Comparison of ENCODE assay signal across 8 mouse cellular contexts in genomic region chr12:55491516-55492183, GRCm38 (mm10). TPM values are rescaled to one million over a fixed set of nuclear protein-coding genes. Genes with fewer than 3 reads are reported as not detected.
DNase-seq lines count a peak whose midpoint lies in the region; ATAC-seq and TF ChIP-seq lines count a peak whose summit lies in the region.

No protein-coding gene starts in this region.

- WGBS in embryonic facial prominence, embryonic 13.5 days, result 2% methylated on average over 29 of the region's 57 CpGs
- WGBS in heart, adult 2 months, result under 1% methylated on average over 41 of the region's 57 CpGs
- 1% methylated on average over 36 of the region's 57 CpGs for WGBS in limb, embryonic 13.5 days
- 2% methylated on average over 36 of the region's 57 CpGs for WGBS in midbrain, embryonic 15.5 days

- intact Hi-C loops in heart, adult 2 months (cut with DNase I), result loop anchor here (1.0 kb wide), 3 partner anchors 18 to 93 kb away; no protein-coding TSS in a partner anchor

- H3K4me1 ChIP-seq in embryonic facial prominence, embryonic 13.5 days, result peaks cover 35% of the 10 kb centered on the region
- peaks cover 19% of the 10 kb centered on the region for H3K4me1 ChIP-seq in heart, adult 2 months (ENCODE audit: control insufficient read depth, insufficient read depth, low read length)
- H3K4me1 ChIP-seq in limb, embryonic 13.5 days, result peaks cover 46% of the 10 kb centered on the region
- H3K4me1 ChIP-seq in midbrain, embryonic 15.5 days, result peaks cover 25% of the 10 kb centered on the region

- peak; percentile 30 for TF ChIP-seq CTCF in heart, adult 2 months (IDR thresholded peaks at IDR 0.05)

- peak; percentile 83 for ATAC-seq in embryonic facial prominence, embryonic 13.5 days (ENCODE audit: insufficient number of reproducible peaks, insufficient read depth, low FRiP score, low TSS enrichment, low read depth)
- ATAC-seq in limb, embryonic 13.5 days (ENCODE audit: low FRiP score, low read depth), result peak; percentile 82
- ATAC-seq in midbrain, embryonic 15.5 days (replicated peaks), result peak; percentile 89

- H3K9me3 ChIP-seq in embryonic facial prominence, embryonic 13.5 days, result no peaks in the 10 kb centered on the region
- no peaks in the 10 kb centered on the region for H3K9me3 ChIP-seq in limb, embryonic 13.5 days
- H3K9me3 ChIP-seq in midbrain, embryonic 15.5 days, result no peaks in the 10 kb centered on the region

- H3K79me2 ChIP-seq in heart, adult 2 months (replicated peaks; ENCODE audit: control insufficient read depth, insufficient read depth, low read length), result no peaks in the 10 kb centered on the region

- H3K4me2 ChIP-seq in embryonic facial prominence, embryonic 13.5 days, result peak overlapping the region; percentile 85
- H3K4me2 ChIP-seq in limb, embryonic 13.5 days (replicated peaks), result peak overlapping the region; percentile 86
- peak overlapping the region; percentile 81 for H3K4me2 ChIP-seq in midbrain, embryonic 15.5 days

- H3K4me3 ChIP-seq in embryonic facial prominence, embryonic 13.5 days, result peak overlapping the region; percentile 87
- H3K4me3 ChIP-seq in heart, adult 2 months, result peak overlapping the region; percentile 89
- peak overlapping the region; percentile 90 for H3K4me3 ChIP-seq in limb, embryonic 13.5 days
- H3K4me3 ChIP-seq in midbrain, embryonic 15.5 days, result peak overlapping the region; percentile 83

- peak; percentile 84 for TF ChIP-seq EP300 in heart, adult 2 months (IDR thresholded peaks at IDR 0.05; ENCODE audit: insufficient read depth, low read depth, low read length)

- no peaks in the 10 kb centered on the region for H3K27me3 ChIP-seq in embryonic facial prominence, embryonic 13.5 days
- no peaks in the 10 kb centered on the region for H3K27me3 ChIP-seq in heart, adult 2 months (ENCODE audit: control insufficient read depth, insufficient read depth, low read length)
- H3K27me3 ChIP-seq in limb, embryonic 13.5 days, result no peaks in the 10 kb centered on the region
- no peaks in the 10 kb centered on the region for H3K27me3 ChIP-seq in midbrain, embryonic 15.5 days (replicated peaks)

- no peak for TF ChIP-seq POLR2A in heart, adult 2 months (IDR thresholded peaks at IDR 0.05; ENCODE audit: insufficient read depth, low read depth, low read length)

- peaks cover 38% of the 10 kb centered on the region for H3K36me3 ChIP-seq in embryonic facial prominence, embryonic 13.5 days
- peaks cover 29% of the 10 kb centered on the region for H3K36me3 ChIP-seq in heart, adult 2 months (ENCODE audit: control insufficient read depth, insufficient read depth, low read length)
- H3K36me3 ChIP-seq in limb, embryonic 13.5 days, result peaks cover 46% of the 10 kb centered on the region
- peaks cover 4% of the 10 kb centered on the region; the same call in 1 of the 2 replicates for H3K36me3 ChIP-seq in midbrain, embryonic 15.5 days (replicated peaks)

- peak overlapping the region; percentile 100 for H3K27ac ChIP-seq in embryonic facial prominence, embryonic 13.5 days
- H3K27ac ChIP-seq in heart, adult 2 months, result peak overlapping the region; percentile 100
- peak overlapping the region; percentile 100 for H3K27ac ChIP-seq in limb, embryonic 13.5 days
- H3K27ac ChIP-seq in midbrain, embryonic 15.5 days, result peak overlapping the region; percentile 98

- H3K9ac ChIP-seq in embryonic facial prominence, embryonic 13.5 days, result peak overlapping the region; percentile 99
- H3K9ac ChIP-seq in heart, adult 2 months (ENCODE audit: low read depth, low read length), result peak overlapping the region; percentile 95
- peak overlapping the region; percentile 98 for H3K9ac ChIP-seq in limb, embryonic 13.5 days
- peak overlapping the region; percentile 93 for H3K9ac ChIP-seq in midbrain, embryonic 15.5 days

- peak; percentile 91 for DNase-seq in 3T3-L1 (ENCODE audit: low read depth, low spot score)
- DNase-seq in adrenal gland, postnatal 4 days (ENCODE audit: low spot score in 2 of 2), result peak; percentile 91 to 97
- DNase-seq in heart, adult 2 months, result peak; percentile 99
- peak; percentile 95 to 97 for DNase-seq in kidney, adult 8-10 months
- DNase-seq in spleen, adult 18-20 months, result peak; percentile 96 to 98

RNA-seq across cellular contexts. Expression of gene Nfkbia, which starts 0.8 kb away (rescaled TPM):
- 100 to 1,000 TPM; 108 to 131 TPM for total RNA-seq in adrenal gland, postnatal 4 days (2021)
- polyA plus RNA-seq in embryonic facial prominence, embryonic 13.5 days (2015; fragmentation: Nextera tagmentation; extraction: Ambion mirVana), result 117 and 126 TPM in 2 replicates
- total RNA-seq in heart, adult 2 months (2021), result 10 to 100 TPM; 65.7 to 80.3 TPM
- polyA plus RNA-seq in heart, adult 2 months (2012; rRNA removed), result 86.0 and 106 TPM in 2 replicates
- polyA plus RNA-seq in limb, embryonic 13.5 days (2015; fragmentation: Nextera tagmentation; extraction: Ambion mirVana), result 131 and 136 TPM in 2 replicates
- 60.0 and 63.8 TPM in 2 replicates for polyA plus RNA-seq in midbrain, embryonic 15.5 days (2015; fragmentation: Nextera tagmentation; extraction: Ambion mirVana)

Comparison
In these comparisons a context has a peak if more than half of its experiments do, and no peak if none do; other contexts are left out.
1. Peak in every context shown above with its lines: DNase-seq, ATAC-seq, H3K4me3 ChIP-seq and H3K27ac ChIP-seq.